Mouse (Mus musculus) brain, embryonic 18.5 days (tissue): Measurements from ENCODE around the gene Wnt2.

Source experiments
- DNase-seq: peaks from one replicate; pipeline ENCODE4 v3.0.0-alpha.2; 2012; ENCODE audit warnings: low read depth, low spot score

Gene Wnt2

GRCm38 (mm10) chr6:18029746-18030656 is at the start of gene Wnt2:
Gene Wnt2 (minus strand): TSS chr6:18030585.
- DNase-seq = no peak

GRCm38 (mm10) chr6:18078615-18079014 is 48.2 kb upstream of the Wnt2 start:
- DNase-seq = peak; percentile 2

DNA sequence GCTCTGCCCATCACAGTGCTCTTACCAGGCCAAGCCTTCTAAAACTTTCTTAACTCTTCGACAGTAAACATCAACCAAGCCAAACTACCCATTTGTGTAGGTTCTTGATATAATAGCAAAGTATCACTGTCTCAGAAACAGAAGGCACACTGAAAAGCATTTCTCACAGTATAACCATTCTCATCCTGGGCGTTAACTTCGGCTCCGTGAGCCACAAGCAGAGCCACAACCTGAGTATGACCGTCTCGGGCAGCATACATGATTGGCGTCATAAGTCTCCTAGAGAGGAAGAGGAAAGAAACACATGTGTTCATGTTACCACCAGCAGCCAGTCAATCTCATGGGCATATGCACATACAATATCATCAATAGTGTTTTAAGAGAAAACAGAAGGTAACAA is 46.6 kb upstream of the Wnt2 start:
- no peak for DNase-seq

DNA sequence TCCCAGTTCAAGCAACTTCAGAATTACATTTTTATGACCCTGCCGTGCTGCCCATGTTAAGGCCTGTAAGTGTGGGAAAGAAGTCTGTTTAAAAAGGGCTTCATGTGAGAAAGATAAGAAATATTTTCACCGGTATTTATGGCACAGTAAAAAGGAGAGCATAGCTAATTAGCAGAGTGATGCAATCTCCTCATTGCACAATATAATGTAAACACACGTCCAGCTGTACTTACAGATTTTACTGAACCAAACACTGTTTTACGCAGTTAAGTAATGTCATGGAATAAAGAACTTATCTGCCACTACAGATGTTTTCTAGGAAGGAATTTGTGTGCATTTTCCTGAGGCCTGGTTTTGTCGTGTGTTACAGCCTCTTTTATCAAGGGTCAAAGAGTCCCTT is 46.2 kb upstream of the Wnt2 start:
- DNase-seq = no peak

GRCm38 (mm10) chr6:18057899-18058298 is 27.5 kb upstream of the Wnt2 start:
- no peak for DNase-seq

DNA sequence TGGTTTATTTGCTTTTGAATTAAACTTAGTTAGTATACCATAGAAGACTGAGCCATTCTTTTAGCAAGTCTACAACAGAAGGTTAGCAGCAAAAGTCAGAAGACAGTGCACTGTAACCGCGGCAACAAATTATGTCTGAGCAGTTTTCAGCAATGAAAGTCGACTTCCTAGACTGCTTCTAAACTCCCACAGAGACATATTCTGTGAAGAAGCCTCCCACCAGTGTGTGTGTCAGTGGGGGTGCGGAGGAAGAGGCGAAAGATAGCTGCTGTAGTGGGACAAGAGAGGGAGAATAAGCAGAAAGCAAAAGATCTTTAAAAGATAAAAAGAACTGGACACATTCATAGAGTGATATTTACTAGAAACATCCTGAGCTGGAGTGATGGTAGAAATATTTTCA is 21.3 kb upstream of the Wnt2 start:
- no peak for DNase-seq

GRCm38 (mm10) chr6:18044299-18044698 is 13.9 kb upstream of the Wnt2 start:
- DNase-seq = no peak

GRCm38 (mm10) chr6:18043172-18043571 is 12.8 kb upstream of the Wnt2 start:
- no peak for DNase-seq

DNA sequence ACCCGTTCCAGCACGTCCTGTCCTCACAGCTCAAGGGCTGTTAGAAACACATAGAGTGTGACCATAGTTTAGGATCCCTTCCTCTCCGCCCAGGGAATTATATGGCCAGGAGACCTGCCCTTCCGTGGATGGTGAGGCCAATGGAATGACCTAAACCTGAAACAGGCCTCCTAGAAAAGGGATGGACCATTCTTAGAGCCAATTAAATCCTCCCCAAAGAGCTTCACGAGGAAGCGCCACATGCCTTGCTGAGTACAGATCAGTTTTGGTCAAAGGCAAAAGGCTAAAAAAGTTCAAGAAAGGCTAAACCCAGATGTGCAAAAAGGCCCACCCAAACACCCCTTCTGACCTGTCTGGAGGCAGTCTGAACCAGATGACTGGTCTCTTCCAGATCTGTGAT is 1.9 kb upstream of the Wnt2 start:
- DNase-seq = no peak

- DNase-seq = no peak
Measured at GRCm38 (mm10) chr6:18031509-18032010, 1.2 kb upstream of the Wnt2 start.

GRCm38 (mm10) chr6:18030868-18031508 is 603 bp upstream of the Wnt2 start:
- DNase-seq = no peak

- DNase-seq = no peak
Measured at GRCm38 (mm10) chr6:18024133-18024794, 6.1 kb downstream of the Wnt2 start.

GRCm38 (mm10) chr6:18013346-18013745 is 17.0 kb downstream of the Wnt2 start:
- no peak for DNase-seq

GRCm38 (mm10) chr6:18007356-18007755 is 23.0 kb downstream of the Wnt2 start:
- DNase-seq = no peak

DNA sequence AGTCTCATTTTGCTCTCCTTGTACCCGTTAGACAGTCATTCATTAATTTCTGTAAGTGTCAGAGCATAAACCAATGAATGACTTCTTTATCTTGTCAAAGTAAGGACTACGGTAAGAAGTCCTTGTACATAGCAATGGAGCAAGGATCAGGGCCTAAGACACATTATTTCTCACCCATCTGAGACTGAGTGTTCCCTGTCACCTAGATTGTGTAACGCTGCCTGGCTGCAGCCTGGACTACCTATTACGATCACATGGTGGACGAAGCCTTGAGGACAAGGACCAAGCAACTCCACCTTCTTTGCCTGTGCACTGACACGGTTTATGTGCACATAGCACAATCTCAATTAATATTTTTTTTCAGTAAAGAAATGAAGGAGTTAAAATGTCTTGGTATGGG is 28.3 kb downstream of the Wnt2 start:
- no peak for DNase-seq

GRCm38 (mm10) chr6:17998497-17998896 is 31.9 kb downstream of the Wnt2 start:
- no peak for DNase-seq

DNA sequence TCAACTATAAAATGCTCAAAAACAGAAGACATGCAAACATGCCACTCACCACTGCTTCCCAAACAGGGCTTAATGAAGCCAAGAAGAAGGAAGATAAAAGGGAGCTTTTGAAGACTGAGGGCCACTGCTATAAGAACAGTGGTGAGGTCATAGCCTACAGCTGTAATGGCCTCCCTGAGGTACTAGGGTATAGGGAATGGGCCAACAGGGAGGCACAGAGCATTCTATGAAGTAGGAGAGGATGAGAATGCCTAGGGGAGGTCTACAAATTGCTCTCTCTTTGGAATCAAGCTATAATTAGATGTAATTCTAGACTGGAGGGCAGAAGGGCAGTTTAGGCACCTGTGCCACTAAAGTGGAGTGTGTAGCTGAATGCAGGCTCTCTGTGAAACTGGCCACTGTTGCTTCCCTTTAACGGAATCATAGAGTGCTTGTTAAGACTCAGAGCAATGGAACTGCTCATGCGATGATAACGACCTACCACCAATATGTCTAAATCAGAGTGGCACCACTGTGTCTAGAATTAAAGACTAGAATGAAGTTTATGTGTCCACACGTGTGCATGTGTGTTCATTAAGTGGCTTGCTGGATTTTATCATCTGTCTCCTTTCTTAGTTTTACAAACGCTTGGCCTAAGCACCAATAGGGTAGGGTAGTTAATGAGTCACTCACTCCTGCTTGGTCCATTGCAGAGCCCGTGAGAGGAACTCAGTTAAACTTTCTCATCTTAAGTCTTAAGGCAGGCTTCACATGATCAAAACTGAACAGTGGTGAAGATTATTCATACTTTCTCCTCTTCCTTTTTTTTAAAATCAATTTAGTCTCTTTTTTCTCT is 35.2 kb downstream of the Wnt2 start:
- DNase-seq = no peak

DNA sequence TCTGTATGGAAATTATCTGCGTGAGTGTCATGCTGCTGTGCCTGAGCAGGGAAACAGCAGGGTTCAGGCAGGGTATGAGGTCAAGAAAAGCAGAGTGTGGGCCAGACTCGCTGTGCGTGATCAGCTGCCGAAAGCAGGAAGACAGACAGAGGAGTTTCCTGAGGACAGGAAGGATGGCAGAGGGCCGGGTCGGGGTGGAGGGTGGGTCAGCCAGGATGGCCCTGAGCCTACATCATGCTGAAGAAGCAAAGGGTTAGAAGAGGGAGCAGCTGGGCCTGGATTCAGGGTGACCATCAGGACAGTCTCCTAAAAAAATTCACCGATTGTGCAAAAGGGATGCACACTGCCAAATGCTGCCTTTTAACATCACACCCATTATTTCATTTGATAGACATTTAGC is 38.8 kb downstream of the Wnt2 start:
- no peak for DNase-seq

GRCm38 (mm10) chr6:17990173-17991028 is 40.0 kb downstream of the Wnt2 start:
- no peak for DNase-seq

- DNase-seq = no peak
Measured at GRCm38 (mm10) chr6:17979361-17979760, 51.0 kb downstream of the Wnt2 start.
